Mouse (Mus musculus) spleen, adult 2 months (tissue): Measurements from ENCODE around the gene Pfkfb2.

Experiments used
- CTCF ChIP-seq: fragments of 200-500 bp; IDR thresholded peaks from 2 replicates; pipeline ENCODE4 v1.5.1; 2011; ENCODE audit warnings: mild to moderate bottlenecking, inconsistent platforms; ENCODE audit not compliant: insufficient read depth, insufficient read length, insufficient replicate concordance; ENCODE audit errors: extremely low read depth
- POLR2A ChIP-seq: fragments of 200-500 bp; IDR thresholded peaks from 2 replicates; pipeline ENCODE4 v1.6.1; 2011; ENCODE audit warnings: low read depth, low read length, inconsistent platforms

- TF ChIP-seq POLR2A (no peak), CTCF (no peak)
These were observed 13.1 kb upstream of the Pfkfb2 start for GRCm38 (mm10) chr1:130742201-130742600.
